Mouse (Mus musculus) ovary, postnatal 36 days (tissue): ENCODE results near the gene Stam2.

Experiments used
- DNase-seq: peaks from one replicate; pipeline ENCODE4 v3.0.0; 2022; ENCODE audit warnings: low spot score, mixed read lengths

The Stam2 gene

DNA sequence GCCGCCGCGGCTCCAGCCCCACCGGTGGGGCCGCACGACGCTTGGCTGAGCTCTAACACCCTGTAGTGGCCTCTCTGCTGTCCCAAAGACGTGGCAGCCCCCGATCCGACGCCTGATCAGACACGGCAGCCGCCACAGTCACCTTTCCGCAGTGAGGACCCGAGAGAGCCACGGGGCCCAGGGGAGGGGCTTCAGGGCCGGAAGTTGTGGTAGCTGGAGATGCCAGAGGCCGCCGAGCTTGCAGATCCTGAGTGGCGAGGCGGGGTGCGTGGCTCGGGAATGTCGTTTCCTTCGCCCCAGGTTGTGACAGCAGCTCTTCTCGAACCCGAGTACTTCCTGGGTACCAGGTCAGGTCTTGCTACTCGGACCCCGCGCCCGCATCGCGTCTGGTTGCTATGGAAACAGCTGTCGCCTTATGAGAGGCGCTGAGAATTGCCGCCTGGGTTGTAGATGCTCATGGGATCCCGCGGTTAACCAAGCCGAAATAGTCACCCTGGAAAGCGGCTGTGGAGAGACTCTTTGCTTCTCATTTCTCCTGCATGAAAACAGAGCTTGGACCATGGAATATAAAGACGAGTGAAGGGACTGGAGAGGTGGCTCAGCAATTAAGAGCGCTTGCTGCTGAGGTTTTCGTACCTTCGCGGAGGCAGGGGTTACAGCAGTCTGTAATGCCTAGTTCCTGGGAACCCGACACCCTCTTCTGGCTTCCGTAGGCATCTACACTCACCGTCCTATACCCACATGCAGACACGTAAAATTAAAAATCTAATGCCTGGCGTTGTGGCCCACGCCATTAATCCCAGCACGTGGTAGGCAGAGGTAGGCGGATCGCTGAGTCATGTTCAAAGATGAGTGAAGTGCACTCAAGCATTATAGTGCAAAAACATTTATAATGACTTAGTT lies at the start of gene Stam2:
TSS of gene Stam2 (minus strand) at position 26 of the 903 bp plus-strand sequence.
- peak; percentile 89 for DNase-seq

DNA sequence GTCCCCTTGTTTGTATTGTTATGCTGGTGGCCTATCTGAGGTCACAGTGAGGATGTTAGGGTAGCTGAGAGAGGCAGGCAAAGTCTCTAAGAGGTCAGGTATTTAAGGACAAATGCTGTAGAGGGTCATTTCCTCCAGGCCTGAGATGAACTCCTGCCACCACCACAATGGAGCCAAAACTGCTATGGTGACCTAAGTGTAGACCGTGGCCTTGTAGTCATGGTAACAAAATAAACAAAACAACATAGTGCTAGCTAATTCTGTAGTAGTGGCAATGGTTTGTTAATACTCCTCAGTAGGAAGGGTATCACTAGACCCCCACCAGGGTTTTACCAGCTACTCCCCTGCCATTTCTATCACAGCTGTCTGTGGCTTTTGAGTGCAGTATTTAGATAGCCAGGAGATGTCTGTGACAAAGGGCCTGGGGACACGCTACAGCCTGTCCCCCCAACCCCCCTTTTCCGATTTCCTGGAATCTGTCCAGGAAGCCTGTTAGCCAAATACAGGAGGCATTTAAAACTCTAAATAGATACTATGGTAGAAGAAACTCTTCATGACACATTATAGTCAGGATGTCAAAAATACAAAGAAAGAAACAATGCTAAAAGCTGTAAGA lies 43.1 kb upstream of the Stam2 start:
- no peak for DNase-seq

DNA sequence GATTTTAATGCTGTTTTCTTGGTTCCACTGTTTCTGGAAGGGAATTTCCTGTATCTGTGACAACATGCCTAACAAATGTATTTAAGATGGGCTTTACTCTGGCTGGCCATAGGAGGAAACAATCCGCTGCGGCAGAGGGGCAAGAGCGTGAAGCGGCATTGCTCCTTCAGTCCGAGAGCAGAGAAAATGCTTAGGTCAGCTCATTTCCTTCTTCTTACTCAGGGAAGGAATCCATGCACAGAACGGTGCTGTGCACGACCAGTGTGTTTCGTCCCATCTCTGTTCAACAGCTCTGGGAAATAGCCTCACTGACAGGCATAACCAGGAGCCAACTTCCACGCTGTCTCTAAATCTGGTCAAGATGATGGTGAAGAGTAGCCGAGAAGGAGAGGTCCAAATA lies 37.9 kb upstream of the Stam2 start:
- DNase-seq = no peak

DNA sequence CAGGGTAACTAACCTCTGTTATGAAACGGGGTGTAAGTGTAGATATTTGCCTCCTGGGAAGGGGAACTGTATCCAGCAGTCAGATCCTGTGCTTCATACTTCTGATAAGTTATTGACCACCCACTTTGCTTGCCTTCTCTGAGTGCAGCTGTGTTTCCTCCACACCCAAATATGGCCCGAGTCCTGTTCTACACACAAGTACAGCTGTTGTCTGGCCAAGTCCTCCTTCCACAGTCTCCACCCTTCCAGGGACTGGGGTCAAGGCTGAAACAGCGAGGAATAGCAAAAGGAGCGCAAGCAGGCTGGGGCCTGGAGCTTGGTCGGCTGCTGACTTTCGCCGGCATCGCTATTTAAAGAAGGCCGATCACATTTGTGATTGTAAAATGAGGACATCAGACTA lies 37.3 kb upstream of the Stam2 start:
- DNase-seq = peak; percentile 31

DNA sequence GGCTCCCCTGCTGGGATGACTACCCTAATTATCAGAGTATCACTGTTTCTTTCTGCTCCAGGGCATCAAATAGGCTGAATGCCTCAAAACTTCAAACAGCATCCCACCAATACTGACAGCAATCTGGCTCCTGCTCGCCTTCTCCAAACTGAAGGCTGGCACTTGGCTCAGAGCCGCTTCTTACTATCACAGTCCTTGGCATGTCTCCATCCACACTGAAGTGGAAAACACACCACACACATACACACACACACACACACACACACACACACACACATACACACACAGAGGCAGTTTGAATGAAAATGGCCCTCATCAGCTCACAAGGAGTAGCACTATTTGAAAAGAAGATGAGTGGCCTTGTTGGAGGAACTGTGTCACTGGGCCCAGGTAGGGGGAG lies 35.8 kb upstream of the Stam2 start:
- peak; percentile 27 for DNase-seq

DNA sequence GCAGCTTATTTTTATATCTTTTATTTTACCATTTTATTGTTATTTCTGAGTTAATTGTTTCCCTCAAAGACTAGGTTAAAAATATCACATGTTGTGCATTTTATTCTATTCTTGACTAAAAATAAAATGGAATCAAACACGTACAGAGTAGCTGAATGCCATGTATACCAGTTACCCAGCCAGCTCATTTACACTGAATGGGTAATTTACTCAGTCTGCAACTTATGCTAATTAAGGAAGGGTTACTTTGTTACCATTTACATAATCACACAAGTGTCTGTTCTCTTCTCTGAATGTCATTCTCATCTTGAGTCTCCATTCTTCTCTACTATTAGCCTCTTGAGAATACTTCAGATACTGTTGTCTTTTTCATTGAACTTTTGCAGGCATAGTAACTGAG lies 32.3 kb upstream of the Stam2 start:
- no peak for DNase-seq

DNA sequence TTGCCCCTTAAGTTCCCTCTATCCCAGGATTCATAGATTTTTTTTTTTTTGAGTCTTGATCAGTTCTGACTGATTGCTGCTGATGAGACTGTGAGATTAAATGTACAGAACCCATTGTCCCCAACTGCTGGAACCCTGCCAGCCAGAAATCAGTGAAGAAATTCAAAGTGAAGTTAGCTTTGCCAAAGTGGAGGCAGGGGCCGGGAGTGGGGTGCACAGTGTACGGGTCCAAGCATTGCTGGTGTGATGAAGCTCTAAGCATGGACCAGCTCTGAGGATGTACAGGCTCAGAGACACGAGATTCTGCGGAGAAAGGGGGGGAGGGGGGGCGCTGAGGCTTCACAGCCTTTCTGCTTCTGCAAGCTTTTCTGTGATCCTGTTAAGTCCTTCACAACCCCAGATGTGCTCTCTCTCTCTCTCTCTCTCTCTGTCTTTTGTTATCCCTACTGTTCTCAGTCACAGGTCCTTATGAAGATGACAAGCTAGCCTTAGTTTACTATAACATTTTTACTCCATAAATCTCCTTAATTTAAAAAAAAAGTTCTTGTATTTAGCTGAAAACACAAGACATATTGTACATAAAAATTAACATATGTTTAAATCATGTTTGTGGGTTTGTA lies 30.8 kb upstream of the Stam2 start:
- no peak for DNase-seq

DNA sequence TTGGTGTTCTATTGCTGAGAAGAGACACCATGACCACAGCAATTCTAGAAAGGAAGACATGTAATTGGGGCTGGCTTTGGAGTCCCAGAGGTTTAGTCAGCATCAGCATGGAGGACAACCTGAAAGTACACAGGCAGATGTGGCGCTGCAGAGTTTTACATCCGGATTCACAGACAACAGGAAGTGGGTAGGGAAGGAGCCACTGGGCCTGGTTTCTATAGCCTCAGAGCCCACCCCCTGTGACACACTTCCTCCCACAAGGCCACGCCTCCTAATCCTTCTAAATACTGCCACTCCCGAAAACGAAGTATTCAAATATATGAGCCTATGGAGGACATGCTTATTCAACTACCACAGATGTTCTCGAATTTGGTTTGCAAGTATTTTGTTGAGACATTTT lies 23.0 kb upstream of the Stam2 start:
- no peak for DNase-seq

DNA sequence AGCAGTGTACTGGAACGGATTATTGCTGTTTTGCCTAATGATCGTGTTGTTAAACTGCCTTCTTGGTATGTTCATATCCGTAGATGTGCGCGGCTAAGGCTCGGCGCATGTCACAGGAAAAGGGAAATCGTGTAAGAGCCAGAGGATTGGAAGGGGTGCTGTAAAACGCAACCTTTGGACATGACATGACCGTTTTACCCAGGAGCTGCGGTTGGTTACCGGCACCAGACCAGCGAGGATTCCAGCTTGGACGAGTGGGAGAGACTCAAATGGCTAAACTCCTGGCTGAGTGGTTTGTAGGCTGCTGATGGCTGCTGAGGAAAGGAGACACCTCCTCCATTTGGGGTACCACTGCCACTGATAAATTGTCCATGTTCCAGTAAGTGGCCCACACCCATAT lies 21.8 kb upstream of the Stam2 start:
- DNase-seq = no peak

DNA sequence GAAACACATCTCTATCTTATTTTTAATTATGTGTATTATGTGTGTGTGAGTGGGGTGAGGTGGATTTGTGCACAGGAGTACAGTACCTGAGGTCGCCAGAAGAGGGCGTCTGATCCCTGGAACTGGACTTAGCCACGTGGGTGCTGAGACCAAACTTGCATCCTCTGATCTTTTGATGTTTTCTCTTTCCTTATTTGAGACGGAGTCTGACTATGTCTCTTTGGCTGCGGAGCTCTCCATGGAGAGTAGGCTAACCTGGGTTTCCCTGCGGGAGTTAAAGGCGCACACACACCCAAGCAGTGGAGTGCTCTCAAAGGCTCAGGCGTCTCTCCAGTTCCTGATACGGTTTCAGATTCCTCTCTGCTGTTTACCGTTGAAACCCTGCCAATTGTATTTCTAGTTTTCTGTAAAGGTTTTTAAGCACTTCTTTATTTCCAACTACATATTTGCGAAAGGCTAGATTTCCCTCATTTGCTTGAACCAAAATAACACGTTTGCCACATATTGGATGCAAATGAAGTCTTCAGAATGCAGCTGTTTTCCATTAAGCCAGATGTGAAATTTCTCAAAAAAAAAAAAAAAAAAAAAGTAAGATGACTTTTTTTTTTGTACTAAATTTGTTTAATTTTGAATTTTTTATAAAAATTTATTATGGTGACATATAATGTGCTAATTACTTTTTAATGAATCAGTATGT lies 21.1 kb upstream of the Stam2 start:
- peak; percentile 80 for DNase-seq

DNA sequence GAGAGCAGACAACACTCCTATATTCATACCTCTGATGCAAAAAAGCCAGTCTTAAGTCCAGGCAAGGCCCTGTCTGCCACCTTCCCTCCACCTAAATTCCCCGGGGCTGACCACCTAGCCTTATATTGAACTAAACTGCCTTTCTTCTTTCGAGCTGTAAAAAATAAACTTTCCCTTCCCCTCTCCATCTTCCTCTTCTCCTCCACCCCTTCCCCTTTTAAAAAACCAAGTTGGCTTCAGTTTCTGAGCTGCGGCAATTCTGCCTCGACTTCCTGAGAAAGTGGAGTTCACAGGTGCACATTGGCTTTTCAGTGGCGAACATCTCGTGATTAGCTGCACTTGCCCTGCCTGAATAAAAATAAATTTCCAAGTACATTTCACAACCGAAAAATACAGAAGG lies 20.4 kb upstream of the Stam2 start:
- DNase-seq = no peak

DNA sequence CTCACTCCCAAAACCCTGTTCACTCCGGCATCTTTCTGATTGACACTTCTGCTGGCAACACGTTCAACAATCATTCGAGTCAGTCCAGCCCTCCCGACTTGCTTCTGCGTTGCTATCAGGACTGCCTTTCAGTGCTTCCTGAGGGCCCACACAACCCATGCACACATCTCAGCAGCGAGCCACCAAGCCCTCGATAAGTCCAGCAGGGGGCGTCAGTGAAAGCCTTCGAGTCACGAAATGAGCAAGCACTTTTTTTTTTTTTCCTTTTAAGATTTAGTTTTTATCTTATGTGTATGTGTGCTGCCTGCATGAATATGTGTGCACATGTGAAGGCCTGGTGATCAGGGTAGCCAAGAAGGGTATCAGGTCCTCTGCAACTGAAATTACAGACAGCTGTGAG lies 16.5 kb upstream of the Stam2 start:
- peak; percentile 57 for DNase-seq

DNA sequence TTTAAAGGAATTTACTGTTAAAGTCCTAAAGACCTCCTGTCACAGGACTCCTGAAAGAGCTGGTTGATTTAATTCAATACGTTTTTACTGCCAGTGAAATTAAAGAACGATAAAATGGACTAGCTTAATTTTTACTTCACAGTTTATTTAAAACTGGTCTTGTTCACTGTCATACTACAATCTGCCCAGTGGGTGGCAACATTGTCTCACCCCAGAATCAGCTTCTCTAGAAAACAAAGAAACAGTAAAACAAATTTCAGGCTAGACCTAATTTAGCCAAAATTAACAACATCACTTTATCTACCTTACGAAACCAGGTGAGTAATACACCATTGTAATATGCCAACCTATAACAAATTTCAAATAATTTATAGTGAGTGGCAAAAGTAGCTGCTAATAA lies 14.6 kb upstream of the Stam2 start:
- no peak for DNase-seq

DNA sequence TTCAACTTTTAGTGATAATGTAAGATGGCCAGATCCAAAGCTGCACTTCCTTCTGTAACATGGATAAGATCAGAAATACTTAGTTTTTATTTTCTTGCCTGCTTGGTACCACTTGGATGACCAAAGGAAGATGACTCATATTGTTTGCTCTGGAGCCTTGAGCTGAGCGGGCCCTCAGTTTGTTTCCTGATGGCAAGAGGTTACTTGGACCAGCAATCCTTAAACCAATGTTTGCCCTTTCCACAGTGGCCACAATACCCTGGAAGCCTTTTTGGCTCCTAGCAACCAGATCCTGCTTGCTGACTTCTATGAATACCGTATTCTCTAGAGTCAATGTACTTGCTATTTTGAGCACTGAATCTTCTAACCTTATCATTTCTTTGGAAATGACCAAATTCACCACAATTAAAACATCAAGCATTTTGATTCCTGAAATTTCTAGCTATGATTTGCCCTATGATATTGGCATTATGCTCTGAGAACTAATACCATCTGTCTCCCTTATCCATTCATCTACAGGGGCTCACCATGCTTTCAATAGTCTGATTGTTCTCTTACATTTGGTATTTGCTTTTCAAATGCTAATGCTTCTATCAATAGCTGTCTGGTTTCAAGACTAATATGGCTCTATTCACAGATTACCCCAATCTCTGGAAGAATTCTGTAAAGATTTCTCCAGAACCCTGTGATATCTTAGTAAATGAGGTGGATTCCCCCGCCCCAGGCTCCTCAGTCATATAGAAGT lies 11.7 kb upstream of the Stam2 start:
- DNase-seq = no peak

DNA sequence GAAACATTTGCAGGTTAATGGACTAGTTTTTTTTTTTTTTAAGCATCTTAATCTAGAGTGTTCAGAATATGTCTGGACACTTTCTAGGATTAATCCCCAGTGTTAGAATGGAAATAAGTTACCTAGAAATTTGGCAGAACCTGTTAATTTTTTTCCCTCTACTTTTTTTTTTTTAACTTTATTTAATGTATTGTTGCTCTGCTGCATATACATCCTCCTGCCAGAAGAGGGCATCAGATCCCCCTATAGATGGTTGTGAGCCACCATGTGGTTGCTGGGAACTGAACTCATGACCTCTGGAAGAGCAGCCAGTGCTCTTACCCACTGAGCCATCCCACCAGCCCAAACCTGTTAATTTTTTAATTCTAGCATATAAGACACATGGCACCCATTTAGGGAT lies 2.0 kb upstream of the Stam2 start:
- DNase-seq = no peak

DNA sequence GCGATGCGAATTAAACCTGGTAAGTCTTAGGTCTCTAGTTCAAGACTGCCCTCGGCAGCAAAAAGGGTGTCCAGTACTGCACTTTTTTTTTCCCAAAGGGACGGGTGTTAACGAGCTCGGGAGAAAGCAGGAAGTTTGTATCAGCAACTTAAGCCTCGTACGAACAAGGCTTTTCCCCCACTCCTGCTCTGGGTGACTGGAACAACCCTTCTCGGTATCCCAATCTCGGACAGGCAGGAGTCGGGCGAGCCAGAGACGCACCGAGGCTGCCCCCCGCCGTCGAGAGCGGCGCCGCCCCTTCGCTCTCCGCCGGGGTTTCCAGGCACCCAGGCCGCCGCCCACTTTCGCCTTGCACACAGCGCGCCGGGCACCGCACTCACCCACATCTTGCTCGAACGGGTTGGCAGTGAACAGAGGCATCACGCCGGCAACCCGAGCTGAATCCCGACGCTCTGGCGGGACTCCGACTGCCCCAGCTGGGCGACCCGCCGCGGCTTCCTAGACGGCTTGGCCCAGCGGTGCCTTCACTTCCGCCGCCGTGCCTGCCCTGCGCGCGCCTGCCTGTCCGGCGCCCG lies 313 bp downstream of the Stam2 start:
- no peak for DNase-seq

DNA sequence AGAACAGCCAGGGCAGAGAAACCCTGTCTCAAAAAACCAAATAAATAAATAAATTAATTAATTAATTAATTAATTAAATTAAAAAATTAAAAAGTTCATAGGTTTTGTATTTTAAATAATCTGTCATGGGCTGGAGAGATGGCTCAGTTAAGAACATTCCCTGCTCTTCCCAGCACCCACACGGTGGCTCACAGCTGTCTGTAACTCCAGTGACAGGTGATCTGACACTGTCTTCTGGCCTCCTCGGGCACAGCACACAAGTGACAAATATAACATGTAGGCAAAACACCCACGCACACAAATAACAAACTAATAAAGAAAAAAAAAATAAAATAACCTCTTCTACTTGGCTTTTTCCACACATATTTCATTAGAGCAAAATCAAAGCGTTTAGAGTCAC lies 1.5 kb downstream of the Stam2 start:
- DNase-seq = no peak

DNA sequence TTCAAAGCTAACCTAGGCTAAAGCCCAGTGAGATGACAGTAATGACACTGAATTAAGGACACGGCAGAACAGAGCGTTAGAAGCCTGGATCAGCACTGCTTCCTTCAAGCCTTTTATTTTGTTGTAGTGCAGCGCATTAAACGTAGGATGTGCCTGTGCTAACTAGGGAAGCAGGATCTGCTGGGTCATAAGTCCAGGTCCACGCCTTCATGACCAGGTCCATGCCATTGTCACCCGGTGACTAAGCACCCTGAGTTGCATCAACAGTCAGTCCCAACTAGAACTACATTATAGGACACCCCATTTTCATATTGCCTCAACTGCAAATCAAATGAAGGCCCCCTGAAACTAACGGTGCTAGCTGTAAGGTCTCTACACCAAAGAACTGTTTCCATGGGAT lies 7.6 kb downstream of the Stam2 start:
- no peak for DNase-seq

DNA sequence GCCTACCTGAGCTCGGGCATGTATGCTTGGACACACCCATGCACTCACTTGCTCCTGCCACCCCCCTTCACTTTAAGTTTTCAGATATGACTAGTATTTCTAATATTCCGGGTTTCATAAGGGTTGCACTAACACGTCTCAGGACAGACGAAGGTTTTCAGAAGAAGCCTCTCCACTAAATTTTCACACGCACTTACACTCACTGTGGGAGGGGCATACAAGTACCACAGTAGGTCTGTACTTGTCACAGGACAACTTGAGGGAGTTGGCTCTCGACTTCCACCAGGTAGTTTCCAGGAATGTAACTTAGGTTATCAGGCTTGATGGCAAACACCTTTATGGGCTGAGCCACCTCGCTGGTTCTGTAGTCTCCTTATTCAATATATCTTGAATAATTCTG lies 8.4 kb downstream of the Stam2 start:
- DNase-seq = no peak

DNA sequence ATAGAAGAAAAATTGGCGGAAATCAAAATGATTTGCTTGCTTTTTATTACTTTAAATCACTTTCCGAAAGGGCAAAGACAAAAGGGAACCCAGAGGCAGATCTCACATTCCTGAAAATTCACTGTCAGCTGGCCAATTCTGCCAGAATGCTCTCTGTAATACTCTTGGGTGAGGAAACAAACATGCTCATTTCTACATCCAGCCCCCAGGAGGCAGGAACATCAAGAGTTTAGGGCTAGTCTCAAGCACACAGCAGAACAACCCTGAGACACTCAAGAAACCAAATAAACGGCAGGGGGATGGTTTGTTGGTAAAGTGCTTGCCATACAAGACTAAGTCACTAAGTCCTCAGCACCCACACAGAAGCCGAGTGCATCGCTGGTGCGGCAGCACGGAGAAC lies 9.5 kb downstream of the Stam2 start:
- no peak for DNase-seq

DNA sequence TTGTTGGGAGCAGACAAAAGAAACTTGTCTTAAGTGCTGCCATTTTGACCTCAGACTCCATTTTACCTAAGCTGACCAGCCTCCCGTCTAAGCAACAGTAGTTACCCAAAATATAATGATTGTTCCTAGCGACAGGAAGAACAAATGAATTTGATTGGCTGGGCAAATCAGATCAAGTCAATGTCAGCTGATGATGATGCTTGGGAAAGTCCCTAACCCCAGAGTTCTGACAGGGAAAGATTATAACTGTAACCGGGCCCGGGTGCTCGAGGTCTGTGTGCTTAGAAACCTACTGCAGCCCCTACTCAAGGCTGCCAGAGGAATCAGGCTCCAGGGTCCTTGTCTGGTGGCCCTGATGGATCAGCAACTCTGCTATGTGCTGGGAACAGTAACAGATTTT lies 10.1 kb downstream of the Stam2 start:
- no peak for DNase-seq

DNA sequence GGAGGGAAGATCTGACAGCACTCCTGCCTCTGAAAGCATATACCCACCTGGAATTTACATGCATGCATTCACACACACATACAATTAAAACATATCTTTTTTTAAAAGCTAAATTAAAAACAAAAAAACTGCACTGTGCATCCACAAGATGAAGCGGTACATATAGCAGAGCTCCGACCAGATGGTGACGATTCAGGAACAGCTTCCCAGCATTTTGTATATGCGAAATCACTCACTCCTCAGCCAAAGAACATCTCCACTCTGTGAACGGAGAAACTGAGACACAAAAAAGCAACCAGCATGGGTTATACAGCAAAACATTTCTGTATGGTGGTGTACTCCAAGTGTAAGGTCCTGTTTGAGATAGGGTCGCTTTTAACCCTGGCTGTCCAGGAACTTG lies 11.2 kb downstream of the Stam2 start:
- no peak for DNase-seq
